Mouse (Mus musculus): ENCODE results near the gene Ksr2. TPM values are rescaled to one million over a fixed set of nuclear protein-coding genes. Genes with fewer than 3 reads are reported as not detected.

The Ksr2 gene
- total and polyA plus RNA-seq, 3 experiments, result not detected

DNA sequence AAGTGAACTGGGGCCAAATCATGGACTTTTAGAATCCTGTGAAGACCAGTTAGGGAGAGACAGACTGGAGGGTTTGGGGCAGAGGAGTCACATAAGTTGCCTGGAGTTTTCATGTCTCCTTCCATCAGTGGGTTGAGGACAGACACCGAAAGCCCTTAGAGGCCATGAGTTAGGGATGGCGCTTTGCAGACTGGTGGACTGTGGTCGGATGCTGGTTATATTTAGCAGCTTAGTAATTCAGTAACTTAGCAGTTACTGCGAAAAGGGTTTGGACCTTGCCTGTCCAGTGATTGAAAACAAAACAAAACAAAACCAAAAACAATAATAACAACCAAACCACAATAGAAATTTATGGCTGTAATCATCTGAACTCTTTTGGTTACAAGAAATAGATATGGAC is 29.3 kb downstream of the Ksr2 start (continued):
- TF ChIP-seq ETS1 (IDR thresholded peaks at IDR 0.05; ENCODE audit: low read depth, low read length) (no peak), MAZ (IDR thresholded peaks at IDR 0.05; ENCODE audit: low read depth, low read length) (no peak)

GRCm38 (mm10) chr5:117443902-117444301 is 30.1 kb downstream of the Ksr2 start:
- DNase-seq (ENCODE audit: low read depth, low spot score), result no peak
- Histone ChIP-seq H3K27me3 (ENCODE audit: control insufficient read depth in 1 of 2, insufficient read depth in 2 of 2, low read length in 2 of 2) (no peaks in the 10 kb centered on the region), H3K9me3 (replicated peaks; ENCODE audit: insufficient read depth, low read length) (no peaks in the 10 kb centered on the region), H3K4me1 (ENCODE audit: control insufficient read depth in 1 of 2, insufficient read depth in 2 of 2, low read length in 2 of 2) (no peaks in the 10 kb centered on the region), H3K4me3 (ENCODE audit: control insufficient read depth in 1 of 2, insufficient read depth in 1 of 2, low read depth in 2 of 2, low read length in 2 of 2) (no peak overlapping the region), H3K27ac (ENCODE audit: control insufficient read depth, low read depth, low read length) (no peak overlapping the region), H3K9ac (ENCODE audit: control insufficient read depth, low read depth, low read length, poor library complexity, severe bottlenecking) (no peak overlapping the region), H3K79me2 (ENCODE audit: control insufficient read depth, insufficient read depth, low read length, poor library complexity) (no peaks in the 10 kb centered on the region), H3K36me3 (ENCODE audit: control insufficient read depth in 1 of 2, insufficient read depth in 2 of 2, low read length in 2 of 2) (no peaks in the 10 kb centered on the region)
- TF ChIP-seq RCOR1 (IDR thresholded peaks at IDR 0.05; ENCODE audit: low read depth, low read length), result no peak
- no peak for TF ChIP-seq CTCF (IDR thresholded peaks at IDR 0.05 in 2 of 3, conservative IDR thresholded peaks at IDR 0.05 in 1 of 3; ENCODE audit: control insufficient read depth in 1 of 3, insufficient read depth in 1 of 3, low read depth in 2 of 3, low read length in 3 of 3, poor library complexity in 1 of 3, severe bottlenecking in 1 of 3)
- no peak for TF ChIP-seq USF2 (IDR thresholded peaks at IDR 0.05; ENCODE audit: borderline replicate concordance in 1 of 2, insufficient read depth in 1 of 2, low read depth in 1 of 2, low read length in 2 of 2)
- no peak for TF ChIP-seq NELFE (IDR thresholded peaks at IDR 0.05; ENCODE audit: low read depth, low read length)

GRCm38 (mm10) chr5:117447698-117448097 is 33.9 kb downstream of the Ksr2 start:
- H3K27ac ChIP-seq (ENCODE audit: control insufficient read depth, low read depth, low read length), result no peak overlapping the region
- TF ChIP-seq MAFK (IDR thresholded peaks at IDR 0.05; ENCODE audit: borderline replicate concordance, low read depth, low read length) (no peak), ZC3H11A (IDR thresholded peaks at IDR 0.05; ENCODE audit: low read depth, low read length) (no peak), CTCF (IDR thresholded peaks at IDR 0.05 in 2 of 3, conservative IDR thresholded peaks at IDR 0.05 in 1 of 3; ENCODE audit: control insufficient read depth in 1 of 3, insufficient read depth in 1 of 3, low read depth in 2 of 3, low read length in 3 of 3, poor library complexity in 1 of 3, severe bottlenecking in 1 of 3) (peak in 2 of 3 experiments; percentile 21 to 45; a peak in 5 of 6 replicates)
- no peak overlapping the region for H3K9ac ChIP-seq (ENCODE audit: control insufficient read depth, low read depth, low read length, poor library complexity, severe bottlenecking)
- no peak overlapping the region for H3K4me3 ChIP-seq (ENCODE audit: control insufficient read depth in 1 of 2, insufficient read depth in 1 of 2, low read depth in 2 of 2, low read length in 2 of 2)
- DNase-seq (ENCODE audit: low read depth, low spot score), result no peak
- H3K9me3 ChIP-seq (replicated peaks; ENCODE audit: insufficient read depth, low read length), result no peaks in the 10 kb centered on the region
- H3K4me1 ChIP-seq (ENCODE audit: control insufficient read depth in 1 of 2, insufficient read depth in 2 of 2, low read length in 2 of 2), result no peaks in the 10 kb centered on the region
- no peaks in the 10 kb centered on the region for H3K79me2 ChIP-seq (ENCODE audit: control insufficient read depth, insufficient read depth, low read length, poor library complexity)
- H3K36me3 ChIP-seq (ENCODE audit: control insufficient read depth in 1 of 2, insufficient read depth in 2 of 2, low read length in 2 of 2), result no peaks in the 10 kb centered on the region
- H3K27me3 ChIP-seq (ENCODE audit: control insufficient read depth in 1 of 2, insufficient read depth in 2 of 2, low read length in 2 of 2), result no peaks in the 10 kb centered on the region

DNA sequence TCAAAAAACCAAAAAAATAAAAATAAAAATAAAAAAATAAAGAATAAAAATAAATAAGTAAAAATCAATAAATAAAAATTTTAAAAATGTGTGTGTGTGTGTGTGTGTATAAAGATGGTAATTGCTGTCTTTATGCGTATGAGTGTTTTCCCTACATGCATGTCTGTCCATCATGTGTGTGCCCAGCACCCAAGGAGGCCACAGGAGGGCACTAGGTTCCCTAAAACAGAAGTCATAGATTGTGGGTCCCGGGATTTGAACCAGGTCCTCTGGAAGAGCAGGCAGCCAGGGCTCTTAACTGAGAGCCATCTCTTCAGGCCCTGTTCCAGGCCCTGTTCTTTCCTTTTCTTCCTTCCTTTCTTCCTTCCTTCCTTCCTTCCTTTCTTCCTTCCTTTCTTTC is 38.2 kb downstream of the Ksr2 start:
- H3K36me3 ChIP-seq (ENCODE audit: control insufficient read depth in 1 of 2, insufficient read depth in 2 of 2, low read length in 2 of 2), result no peaks in the 10 kb centered on the region
- H3K27ac ChIP-seq (ENCODE audit: control insufficient read depth, low read depth, low read length), result no peak overlapping the region
- TF ChIP-seq MEF2A (IDR thresholded peaks at IDR 0.05; ENCODE audit: extremely low read depth, insufficient replicate concordance, low read depth, low read length, poor library complexity, severe bottlenecking) (no peak), ETS1 (IDR thresholded peaks at IDR 0.05; ENCODE audit: low read depth, low read length) (no peak), ZKSCAN1 (IDR thresholded peaks at IDR 0.05; ENCODE audit: low read depth, low read length) (no peak), BHLHE40 (IDR thresholded peaks at IDR 0.05; ENCODE audit: borderline replicate concordance, low read depth, low read length) (no peak), MYC (IDR thresholded peaks at IDR 0.05; ENCODE audit: low read depth, low read length) (no peak), MYB (IDR thresholded peaks at IDR 0.05; ENCODE audit: low read depth, low read length) (no peak), KAT2A (conservative IDR thresholded peaks at IDR 0.05; ENCODE audit: low read depth, low read length) (no peak), NELFE (IDR thresholded peaks at IDR 0.05; ENCODE audit: low read depth, low read length) (no peak), SMC3 (IDR thresholded peaks at IDR 0.05; ENCODE audit: low read depth, low read length) (peak; percentile 27; the same call in 1 of the 2 replicates), MAFK (IDR thresholded peaks at IDR 0.05; ENCODE audit: borderline replicate concordance, low read depth, low read length) (no peak), CTCF (IDR thresholded peaks at IDR 0.05 in 2 of 3, conservative IDR thresholded peaks at IDR 0.05 in 1 of 3; ENCODE audit: control insufficient read depth in 1 of 3, insufficient read depth in 1 of 3, low read depth in 2 of 3, low read length in 3 of 3, poor library complexity in 1 of 3, severe bottlenecking in 1 of 3) (peak in 2 of 3 experiments; percentile 26 to 31; a peak in 3 of 6 replicates), CHD2 (IDR thresholded peaks at IDR 0.05; ENCODE audit: low read length) (no peak), CHD1 (IDR thresholded peaks at IDR 0.05; ENCODE audit: low read depth, low read length) (no peak)
- H3K4me3 ChIP-seq (ENCODE audit: control insufficient read depth in 1 of 2, insufficient read depth in 1 of 2, low read depth in 2 of 2, low read length in 2 of 2), result no peak overlapping the region
- no peak overlapping the region for H3K9ac ChIP-seq (ENCODE audit: control insufficient read depth, low read depth, low read length, poor library complexity, severe bottlenecking)
- H3K79me2 ChIP-seq (ENCODE audit: control insufficient read depth, insufficient read depth, low read length, poor library complexity), result no peaks in the 10 kb centered on the region
- DNase-seq (ENCODE audit: low read depth, low spot score), result no peak
- no peaks in the 10 kb centered on the region for H3K9me3 ChIP-seq (replicated peaks; ENCODE audit: insufficient read depth, low read length)
- H3K4me1 ChIP-seq (ENCODE audit: control insufficient read depth in 1 of 2, insufficient read depth in 2 of 2, low read length in 2 of 2), result no peaks in the 10 kb centered on the region
- no peaks in the 10 kb centered on the region for H3K27me3 ChIP-seq (ENCODE audit: control insufficient read depth in 1 of 2, insufficient read depth in 2 of 2, low read length in 2 of 2)
